Mouse (Mus musculus): ENCODE results near the gene Sorcs1. TPM values are rescaled to one million over a fixed set of nuclear protein-coding genes. Genes with fewer than 3 reads are reported as not detected.

The Sorcs1 gene
- total and polyA plus RNA-seq, 3 experiments, result 0.10 to 0.18 (median 0.14) TPM

DNA sequence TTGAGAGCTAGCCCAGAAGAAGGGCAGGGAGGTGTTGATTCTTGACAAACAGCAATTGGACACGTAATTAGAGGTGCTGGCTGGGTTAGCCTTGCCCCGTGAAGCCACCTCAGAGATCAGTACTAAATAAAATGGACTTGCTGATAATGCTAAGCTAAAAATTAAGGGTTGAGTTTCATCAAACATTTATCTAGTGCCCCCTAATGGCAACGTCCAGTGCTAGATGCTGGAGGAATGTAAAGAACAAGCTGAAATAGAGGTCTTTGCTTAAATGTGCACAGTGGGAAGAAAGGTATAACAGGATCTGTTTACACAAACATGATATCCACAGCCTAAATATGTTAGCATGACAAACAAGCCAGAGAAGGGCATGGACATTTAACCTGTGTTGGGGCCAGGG is 532.5 kb downstream of the Sorcs1 start:
- Histone ChIP-seq H3K4me3 (no peak overlapping the region), H3K4me1 (ENCODE audit: control insufficient read depth, insufficient read depth, low read length) (no peaks in the 10 kb centered on the region), H3K36me3 (ENCODE audit: control insufficient read depth, insufficient read depth, low read length) (no peaks in the 10 kb centered on the region), H3K9ac (ENCODE audit: low read depth, low read length) (no peak overlapping the region), H3K79me2 (replicated peaks; ENCODE audit: control insufficient read depth, insufficient read depth, low read length) (no peaks in the 10 kb centered on the region), H3K27me3 (ENCODE audit: control insufficient read depth, insufficient read depth, low read length) (no peaks in the 10 kb centered on the region), H3K27ac (no peak overlapping the region)
- no peak for DNase-seq
- intact Hi-C loops (cut with DNase I), result no loop called here
- 27% methylated on average over 3 of the region's 3 CpGs for WGBS
- no peak for TF ChIP-seq POLR2A (IDR thresholded peaks at IDR 0.05; ENCODE audit: insufficient read depth, low read depth, low read length)
- no peak for TF ChIP-seq CTCF (IDR thresholded peaks at IDR 0.05)

DNA sequence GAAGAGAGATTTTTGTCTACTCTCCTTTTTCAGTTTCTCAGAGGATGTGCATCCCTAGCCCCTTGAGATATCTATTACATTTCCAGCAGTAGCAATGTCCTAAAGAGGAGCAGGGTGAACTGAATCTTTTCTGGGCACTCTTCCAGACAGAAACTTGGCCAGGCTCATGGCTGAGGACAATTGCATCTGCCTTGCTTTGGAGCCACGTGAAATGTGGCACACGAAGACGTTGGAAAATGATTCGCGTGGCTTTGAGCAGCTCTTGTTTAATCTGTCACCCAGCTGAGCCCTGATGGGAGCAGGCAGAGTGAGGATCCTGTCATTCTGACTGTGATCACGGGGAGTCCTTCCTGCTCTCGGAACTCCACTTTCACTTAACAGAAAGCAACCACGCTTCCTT is 536.6 kb downstream of the Sorcs1 start:
- Histone ChIP-seq H3K4me1 (ENCODE audit: control insufficient read depth, insufficient read depth, low read length) (no peaks in the 10 kb centered on the region), H3K27ac (no peak overlapping the region), H3K79me2 (replicated peaks; ENCODE audit: control insufficient read depth, insufficient read depth, low read length) (no peaks in the 10 kb centered on the region), H3K4me3 (no peak overlapping the region), H3K27me3 (ENCODE audit: control insufficient read depth, insufficient read depth, low read length) (no peaks in the 10 kb centered on the region), H3K36me3 (ENCODE audit: control insufficient read depth, insufficient read depth, low read length) (no peaks in the 10 kb centered on the region), H3K9ac (ENCODE audit: low read depth, low read length) (no peak overlapping the region)
- TF ChIP-seq EP300 (IDR thresholded peaks at IDR 0.05; ENCODE audit: insufficient read depth, low read depth, low read length), result no peak
- TF ChIP-seq POLR2A (IDR thresholded peaks at IDR 0.05; ENCODE audit: insufficient read depth, low read depth, low read length), result no peak
- no peak for TF ChIP-seq CTCF (IDR thresholded peaks at IDR 0.05)
- DNase-seq, result no peak
- intact Hi-C loops (cut with DNase I), result no loop called here
- 44% methylated on average over 8 of the region's 8 CpGs for WGBS

GRCm38 (mm10) chr19:50134656-50135055 is 543.8 kb downstream of the Sorcs1 start:
- DNase-seq, result no peak
- no peaks in the 10 kb centered on the region for H3K4me1 ChIP-seq (ENCODE audit: control insufficient read depth, insufficient read depth, low read length)
- H3K9ac ChIP-seq (ENCODE audit: low read depth, low read length), result no peak overlapping the region
- no peak overlapping the region for H3K27ac ChIP-seq
- no peaks in the 10 kb centered on the region for H3K27me3 ChIP-seq (ENCODE audit: control insufficient read depth, insufficient read depth, low read length)
- H3K4me3 ChIP-seq, result no peak overlapping the region
- no peaks in the 10 kb centered on the region for H3K79me2 ChIP-seq (replicated peaks; ENCODE audit: control insufficient read depth, insufficient read depth, low read length)
- WGBS, result 69% methylated on average over 1 of the region's 1 CpGs
- TF ChIP-seq EP300 (IDR thresholded peaks at IDR 0.05; ENCODE audit: insufficient read depth, low read depth, low read length), result no peak
- no peak for TF ChIP-seq CTCF (IDR thresholded peaks at IDR 0.05)
- no peak for TF ChIP-seq POLR2A (IDR thresholded peaks at IDR 0.05; ENCODE audit: insufficient read depth, low read depth, low read length)
- no peaks in the 10 kb centered on the region for H3K36me3 ChIP-seq (ENCODE audit: control insufficient read depth, insufficient read depth, low read length)
- intact Hi-C loops (cut with DNase I), result no loop called here

DNA sequence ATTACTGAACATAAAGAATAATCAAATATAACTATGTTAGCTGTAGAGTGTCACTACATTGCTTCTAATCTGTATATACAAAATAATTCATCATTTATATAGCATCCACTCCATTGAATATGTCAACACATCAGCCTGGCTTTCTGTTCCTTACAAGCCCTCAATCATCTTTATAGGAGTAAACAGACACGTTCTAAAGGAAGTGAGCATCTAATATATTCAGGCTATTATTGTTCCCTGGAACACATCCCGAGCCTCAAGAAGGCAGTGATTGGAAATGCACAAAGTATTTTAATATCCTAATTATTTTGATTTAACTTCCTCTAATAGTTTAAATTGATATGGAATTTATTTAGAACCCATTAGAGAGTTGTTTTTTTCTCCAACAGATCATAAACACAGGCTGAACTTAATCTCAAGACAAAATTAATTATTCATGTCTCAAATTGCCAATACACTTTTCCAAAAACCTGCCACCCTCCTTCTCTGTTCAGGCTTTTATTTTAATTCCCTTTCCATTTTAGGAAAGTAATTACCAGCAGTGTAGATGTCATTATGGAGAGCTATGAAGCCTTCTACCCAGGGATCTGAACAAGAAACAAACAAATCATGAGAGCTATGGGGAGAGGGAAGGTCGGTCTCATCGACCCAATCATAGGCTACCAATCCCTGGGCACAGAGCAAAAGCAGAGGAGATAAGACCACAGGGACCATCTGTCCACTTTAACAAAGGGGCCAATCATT is 572.4 kb downstream of the Sorcs1 start:
- H3K27me3 ChIP-seq (ENCODE audit: control insufficient read depth, insufficient read depth, low read length), result no peaks in the 10 kb centered on the region
- TF ChIP-seq EP300 (IDR thresholded peaks at IDR 0.05; ENCODE audit: insufficient read depth, low read depth, low read length) (no peak), CTCF (IDR thresholded peaks at IDR 0.05) (no peak), POLR2A (IDR thresholded peaks at IDR 0.05; ENCODE audit: insufficient read depth, low read depth, low read length) (no peak)
- WGBS, result 66% methylated on average over 4 of the region's 4 CpGs
- no peaks in the 10 kb centered on the region for H3K79me2 ChIP-seq (replicated peaks; ENCODE audit: control insufficient read depth, insufficient read depth, low read length)
- H3K27ac ChIP-seq, result no peak overlapping the region
- no peaks in the 10 kb centered on the region for H3K36me3 ChIP-seq (ENCODE audit: control insufficient read depth, insufficient read depth, low read length)
- no peak overlapping the region for H3K4me3 ChIP-seq
- no peak for DNase-seq
- intact Hi-C loops (cut with DNase I), result no loop called here
- no peak overlapping the region for H3K9ac ChIP-seq (ENCODE audit: low read depth, low read length)
- no peaks in the 10 kb centered on the region for H3K4me1 ChIP-seq (ENCODE audit: control insufficient read depth, insufficient read depth, low read length)

Small RNA genes lying within 50 kb of the gene (microRNA-seq; reads per million reads assigned to microRNA genes)
- 0 reads per million in 2 experiments for gene Gm27749
